Mouse (Mus musculus) intestine, embryonic 15.5 days (tissue): ENCODE results near the gene Ddx39b. TPM values are rescaled to one million over a fixed set of nuclear protein-coding genes. Genes with fewer than 3 reads are reported as not detected.

Experiments used
- ATAC-seq: fragments of 200-750 bp; cut with Nextera tagmentation; 2 replicates; pipeline ENCODE4 v1.8.0; 2017; ENCODE audit warnings: moderate TSS enrichment, moderate library complexity
- H3K27ac ChIP-seq: fragments of 300-500 bp; sonication (generic); 2 replicates; pipeline ENCODE4 v1.5.1; 2015; ENCODE audit warnings: mild to moderate bottlenecking, inconsistent platforms
- H3K27me3 ChIP-seq: fragments of 300-500 bp; sonication (generic); replicated peaks from 2 replicates; pipeline ENCODE4 v1.6.1; 2015; ENCODE audit warnings: inconsistent platforms
- H3K36me3 ChIP-seq: fragments of 300-500 bp; sonication (generic); 2 replicates; pipeline ENCODE4 v1.6.1; 2015; ENCODE audit warnings: inconsistent platforms
- H3K4me1 ChIP-seq: fragments of 300-500 bp; sonication (generic); replicated peaks from 2 replicates; pipeline ENCODE4 v1.6.1; 2015; ENCODE audit warnings: inconsistent platforms
- H3K4me2 ChIP-seq: fragments of 300-500 bp; sonication (generic); replicated peaks from 2 replicates; pipeline ENCODE4 v1.6.1; 2015; ENCODE audit warnings: mild to moderate bottlenecking, inconsistent platforms
- H3K4me3 ChIP-seq: fragments of 300-500 bp; sonication (generic); replicated peaks from 2 replicates; pipeline ENCODE4 v1.5.1; 2015; ENCODE audit warnings: inconsistent platforms
- H3K9ac ChIP-seq: fragments of 300-500 bp; sonication (generic); 2 replicates; pipeline ENCODE4 v1.6.1; 2015; ENCODE audit warnings: inconsistent platforms
- H3K9me3 ChIP-seq: fragments of 300-500 bp; sonication (generic); 2 replicates; pipeline ENCODE4 v1.6.1; 2016; ENCODE audit warnings: inconsistent platforms
- WGBS: fragments of 180-500 bp; shearing (Covaris S2); methylation state at CpG from one replicate; pipeline ENCODE4 v1.1.7; 2015; 5-methylcytosine and 5-hydroxymethylcytosine counted together
- polyA plus RNA-seq: library from polyadenylated mRNA; unstranded; fragments of >200 nt; fragmentation: Nextera tagmentation; extraction: Ambion mirVana; gene quantifications from 2 replicates; pipeline ENCODE4 v1.2.1, GENCODE M21; 2015

The Ddx39b gene
- polyA plus RNA-seq, 1 experiment from 2014 or later = 382 TPM

GRCm38 (mm10) chr17:35236996-35237395 is 4.5 kb upstream of the Ddx39b start:
- no peak for ATAC-seq
- Histone ChIP-seq H3K4me1 (peaks cover 31% of the 10 kb centered on the region), H3K27me3 (no peaks in the 10 kb centered on the region), H3K4me3 (no peak overlapping the region), H3K9me3 (no peaks in the 10 kb centered on the region), H3K9ac (no peak overlapping the region), H3K27ac (no peak overlapping the region), H3K4me2 (no peak overlapping the region; the same call in 1 of the 2 replicates), H3K36me3 (no peaks in the 10 kb centered on the region)
- 77% methylated on average over 9 of the region's 9 CpGs for WGBS

DNA sequence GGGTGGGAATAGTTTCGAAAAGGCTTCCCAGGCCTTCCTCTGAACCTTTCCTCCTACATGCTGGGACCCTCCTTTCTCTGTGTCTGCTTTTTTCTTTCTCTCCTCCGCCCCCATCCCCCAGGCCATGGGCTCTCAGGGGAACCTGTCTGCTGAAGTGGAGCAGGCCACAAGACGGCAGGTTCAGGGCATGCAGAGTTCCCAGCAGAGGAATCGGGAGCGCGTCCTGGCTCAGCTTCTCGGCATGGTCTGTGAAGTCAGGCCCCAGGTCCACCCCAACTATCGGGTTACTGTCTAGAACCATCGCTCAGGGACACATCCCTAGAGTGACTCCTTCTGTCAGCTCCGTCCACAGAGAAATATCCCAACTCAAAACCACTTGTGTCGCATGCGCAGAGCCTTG is 4.0 kb upstream of the Ddx39b start:
- Histone ChIP-seq H3K4me1 (peaks cover 28% of the 10 kb centered on the region), H3K36me3 (no peaks in the 10 kb centered on the region), H3K27me3 (no peaks in the 10 kb centered on the region), H3K4me3 (no peak overlapping the region), H3K9ac (no peak overlapping the region), H3K4me2 (no peak overlapping the region), H3K9me3 (no peaks in the 10 kb centered on the region), H3K27ac (no peak overlapping the region)
- ATAC-seq = no peak
- WGBS = 94% methylated on average over 12 of the region's 12 CpGs

DNA sequence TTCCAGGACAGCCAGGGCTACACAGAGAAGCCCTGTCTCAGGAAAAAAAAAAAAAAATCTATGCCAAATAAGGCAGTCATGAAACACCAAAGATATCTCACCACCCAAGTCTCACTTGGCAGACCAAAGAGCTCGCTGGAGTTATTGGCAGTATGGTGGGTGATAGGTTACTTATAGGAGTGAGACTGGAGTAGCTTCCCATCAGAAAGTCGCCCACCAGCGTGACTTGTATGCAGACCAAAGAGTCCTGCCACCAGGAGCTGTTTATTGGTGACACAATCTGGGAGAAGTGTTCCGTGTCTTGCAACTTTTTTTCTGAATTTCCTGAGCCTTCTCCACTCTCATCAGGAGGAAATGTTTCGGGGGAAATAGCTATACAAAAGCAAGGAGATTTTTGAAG is 1.8 kb upstream of the Ddx39b start:
- 83% methylated on average over 5 of the region's 5 CpGs for WGBS
- H3K9ac ChIP-seq = no peak overlapping the region
- no peaks in the 10 kb centered on the region for H3K27me3 ChIP-seq
- no peaks in the 10 kb centered on the region for H3K9me3 ChIP-seq
- H3K27ac ChIP-seq = 0 out of 2 replicates have a peak overlapping the region, but pooled peaks have one; percentile 96
- H3K36me3 ChIP-seq = peaks cover 12% of the 10 kb centered on the region
- H3K4me3 ChIP-seq = no peak overlapping the region
- H3K4me1 ChIP-seq = peaks cover 24% of the 10 kb centered on the region
- no peak overlapping the region for H3K4me2 ChIP-seq
- ATAC-seq = no peak

DNA sequence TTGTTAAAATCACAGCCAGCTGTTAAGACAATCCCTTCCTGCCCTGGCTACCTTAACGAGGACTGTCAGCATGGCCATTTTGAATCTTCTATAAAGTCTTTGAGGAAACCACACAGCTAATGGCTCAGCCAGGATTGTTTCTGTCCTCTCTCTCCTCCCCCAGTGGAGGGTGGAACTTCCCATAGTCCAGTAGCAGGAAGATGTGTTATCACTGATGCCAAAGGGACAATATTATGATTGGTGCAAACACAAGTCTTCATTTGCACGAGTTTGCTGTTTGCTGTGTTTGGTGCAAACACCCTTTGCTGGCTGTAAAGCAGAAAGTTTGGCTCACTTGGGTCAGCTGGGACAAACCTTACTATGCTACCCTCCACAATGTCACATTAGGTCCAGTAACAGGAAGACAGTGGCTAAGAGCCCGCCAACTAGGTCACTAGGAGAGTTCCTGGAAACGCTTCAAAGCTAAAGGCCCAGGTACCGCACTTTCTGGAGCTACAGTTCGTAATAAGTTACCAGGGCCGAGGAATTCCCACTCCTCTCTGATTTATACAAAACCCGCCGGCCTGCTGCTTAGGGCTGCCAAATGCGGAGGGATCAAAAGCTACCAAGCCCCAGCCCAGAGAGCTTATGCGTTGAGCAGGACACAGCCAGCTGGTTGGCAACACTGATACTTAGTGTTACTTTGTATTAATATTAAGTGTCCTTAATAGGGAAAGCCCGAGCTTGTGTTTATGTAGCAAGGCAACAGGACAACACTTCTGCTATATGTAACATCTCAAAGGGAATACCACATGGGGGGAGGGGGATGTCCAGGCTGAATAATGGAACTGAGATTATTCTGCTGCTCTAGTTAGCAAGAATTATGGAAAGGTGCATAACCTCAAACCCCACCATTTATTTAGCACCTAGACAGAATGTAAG is 902 bp upstream of the Ddx39b start:
- no peaks in the 10 kb centered on the region for H3K9me3 ChIP-seq
- peaks cover 21% of the 10 kb centered on the region for H3K36me3 ChIP-seq
- peak overlapping the region; percentile 88 for H3K4me2 ChIP-seq
- H3K27me3 ChIP-seq = no peaks in the 10 kb centered on the region
- WGBS = 26% methylated on average over 12 of the region's 12 CpGs
- peaks cover 33% of the 10 kb centered on the region for H3K4me1 ChIP-seq
- no peak for ATAC-seq
- H3K27ac ChIP-seq = peak overlapping the region; percentile 96
- H3K9ac ChIP-seq = peak overlapping the region; percentile 28; the same call in 1 of the 2 replicates
- peak overlapping the region; percentile 73 for H3K4me3 ChIP-seq

DNA sequence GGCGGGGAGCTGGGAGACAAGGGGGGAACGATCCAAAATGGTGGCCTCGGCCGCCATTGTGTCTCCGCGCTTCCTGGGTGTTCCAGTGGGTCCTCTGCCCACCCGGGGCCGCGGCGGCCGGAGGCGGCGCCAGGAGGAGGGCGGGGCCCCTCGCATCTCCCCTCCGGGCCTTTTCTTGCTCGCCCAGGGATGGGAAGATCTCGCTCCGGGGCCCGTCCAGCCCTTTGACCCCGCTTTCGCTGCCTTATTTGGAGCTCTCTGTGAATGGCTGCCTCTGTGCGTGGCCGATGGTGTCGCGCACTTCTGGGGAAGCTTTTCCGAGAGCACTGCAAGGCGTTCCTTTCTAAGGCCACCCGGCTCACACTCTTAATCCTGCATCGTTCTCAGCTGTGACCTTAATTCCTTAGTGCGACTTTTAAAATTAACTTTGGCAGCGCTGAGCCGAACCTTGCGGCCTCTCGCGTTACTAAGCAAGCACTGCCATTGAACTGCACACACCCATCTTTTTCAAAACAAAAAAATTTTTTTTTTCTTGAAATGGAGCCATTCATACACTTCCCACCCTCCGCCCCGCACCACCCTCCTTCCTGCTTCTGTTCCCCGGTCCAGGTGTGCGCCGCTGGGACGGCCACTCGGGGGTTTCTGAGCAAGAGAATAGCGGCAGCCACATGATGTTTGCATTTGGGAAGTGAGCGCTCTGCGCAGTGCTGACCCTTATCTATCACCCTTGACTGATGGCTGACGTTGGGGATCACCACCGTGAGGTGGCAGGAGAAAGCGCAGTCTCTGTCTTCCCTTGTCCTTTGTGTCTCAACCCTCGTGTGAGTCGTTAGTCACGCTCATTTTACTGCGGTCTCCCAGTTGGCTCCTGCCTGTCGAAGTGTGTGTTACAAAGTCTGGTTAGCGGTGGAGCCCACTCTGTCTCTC is 732 bp downstream of the Ddx39b start:
- H3K27me3 ChIP-seq = no peaks in the 10 kb centered on the region
- peaks cover 35% of the 10 kb centered on the region for H3K36me3 ChIP-seq
- peak overlapping the region; percentile 96 for H3K27ac ChIP-seq
- H3K9me3 ChIP-seq = no peaks in the 10 kb centered on the region
- under 1% methylated on average over 55 of the region's 55 CpGs for WGBS
- peak overlapping the region; percentile 98 for H3K9ac ChIP-seq
- H3K4me1 ChIP-seq = peaks cover 34% of the 10 kb centered on the region
- H3K4me3 ChIP-seq = peak overlapping the region; percentile 73
- H3K4me2 ChIP-seq = peak overlapping the region; percentile 88
- peak; percentile 59 for ATAC-seq

DNA sequence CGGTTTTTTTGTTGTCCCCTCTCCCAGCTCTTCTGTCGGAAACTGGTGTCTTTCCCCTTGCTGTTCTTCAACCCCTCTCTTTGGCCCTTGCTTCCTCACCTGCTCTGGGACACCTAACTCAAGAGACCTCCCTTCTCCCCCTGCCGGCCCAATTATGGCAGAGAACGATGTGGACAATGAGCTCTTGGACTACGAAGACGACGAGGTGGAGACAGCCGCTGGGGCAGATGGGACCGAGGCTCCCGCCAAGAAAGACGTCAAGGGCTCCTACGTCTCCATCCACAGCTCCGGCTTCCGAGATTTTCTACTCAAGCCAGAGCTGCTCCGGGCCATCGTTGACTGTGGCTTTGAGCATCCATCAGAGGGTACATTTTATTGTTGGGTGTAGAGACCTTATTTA is 1.5 kb downstream of the Ddx39b start:
- peaks cover 36% of the 10 kb centered on the region for H3K4me1 ChIP-seq
- H3K9ac ChIP-seq = peak overlapping the region; percentile 98
- no peaks in the 10 kb centered on the region for H3K27me3 ChIP-seq
- peak overlapping the region; percentile 88 for H3K4me2 ChIP-seq
- ATAC-seq = no peak
- H3K27ac ChIP-seq = peak overlapping the region; percentile 96; the same call in 1 of the 2 replicates
- H3K9me3 ChIP-seq = no peaks in the 10 kb centered on the region
- H3K4me3 ChIP-seq = peak overlapping the region; percentile 73
- WGBS = 2% methylated on average over 16 of the region's 16 CpGs
- H3K36me3 ChIP-seq = peaks cover 42% of the 10 kb centered on the region

DNA sequence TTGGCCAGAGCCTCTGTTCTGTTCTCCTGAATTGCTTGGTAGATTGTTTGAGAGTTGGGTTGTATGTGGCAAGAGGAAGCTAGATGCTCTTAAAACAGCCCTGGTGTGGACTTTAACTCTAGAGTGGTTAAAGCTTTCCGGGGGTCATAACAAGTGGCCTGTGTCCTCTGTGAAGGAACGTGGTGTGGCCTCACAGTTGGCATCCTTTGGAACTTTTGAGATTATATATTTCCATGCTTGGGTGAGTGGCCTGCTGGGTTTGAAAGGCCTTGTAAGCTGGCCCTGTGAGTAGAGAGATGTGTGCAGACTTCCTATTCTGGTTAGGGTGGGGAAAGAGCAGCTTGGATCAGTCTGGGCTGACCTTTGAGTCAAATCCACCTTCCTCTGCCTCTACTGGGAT is 3.5 kb downstream of the Ddx39b start:
- H3K9me3 ChIP-seq = no peaks in the 10 kb centered on the region
- no peaks in the 10 kb centered on the region for H3K27me3 ChIP-seq
- H3K4me1 ChIP-seq = peaks cover 39% of the 10 kb centered on the region
- WGBS = 53% methylated on average over 2 of the region's 2 CpGs
- 0 out of 2 replicates have a peak overlapping the region, but pooled peaks have one; percentile 5 for H3K27ac ChIP-seq
- peak overlapping the region; percentile 88 for H3K4me2 ChIP-seq
- ATAC-seq = no peak
- peaks cover 59% of the 10 kb centered on the region for H3K36me3 ChIP-seq
- peak overlapping the region; percentile 21; the same call in 1 of the 2 replicates for H3K9ac ChIP-seq
- peak overlapping the region; percentile 73; the same call in 1 of the 2 replicates for H3K4me3 ChIP-seq

DNA sequence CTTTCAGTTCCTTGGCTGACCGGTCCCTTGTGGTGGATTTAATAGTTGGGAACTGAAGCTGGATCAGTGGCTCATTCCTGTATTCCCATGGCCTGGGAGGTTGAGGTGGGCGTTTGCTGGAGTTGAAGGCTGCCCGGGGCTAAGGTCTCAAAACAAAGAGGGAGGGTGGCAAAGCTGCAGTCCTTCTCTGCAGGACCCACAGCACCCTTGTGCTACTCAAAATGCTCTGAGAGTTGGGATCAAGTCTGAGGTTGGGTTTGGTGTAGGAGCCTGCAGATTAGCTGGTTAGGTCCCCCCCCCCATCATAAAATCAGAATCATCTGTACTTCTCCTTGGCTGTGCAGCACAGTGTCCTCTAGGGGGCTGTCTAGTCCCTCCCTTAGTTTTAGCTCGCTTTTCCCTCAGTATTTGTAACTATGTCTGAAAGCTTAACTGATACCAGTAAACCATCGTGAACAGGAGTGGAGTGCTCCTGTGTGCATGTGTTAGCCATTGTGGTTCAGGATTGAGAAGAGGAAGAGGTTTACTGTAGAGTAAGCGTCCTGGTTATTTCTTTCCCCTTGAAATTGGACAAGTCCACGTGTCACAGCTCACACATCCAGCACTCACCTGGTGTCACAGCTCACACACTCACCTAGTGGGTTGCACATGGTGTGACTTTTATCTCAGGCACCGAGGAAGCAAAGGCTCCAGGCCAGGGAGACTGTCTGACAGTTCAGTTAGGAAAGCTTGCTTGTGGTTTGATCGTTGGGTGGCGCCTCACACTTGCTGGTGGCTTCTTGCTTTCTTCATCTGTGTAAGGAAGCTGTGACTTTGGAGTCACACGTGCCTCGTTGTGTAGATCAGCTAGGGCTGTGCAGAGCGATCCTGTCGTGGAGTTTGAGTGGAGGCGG is 4.4 kb downstream of the Ddx39b start:
- 79% methylated on average over 15 of the region's 15 CpGs for WGBS
- Histone ChIP-seq H3K27ac (no peak overlapping the region), H3K4me3 (no peak overlapping the region), H3K9ac (no peak overlapping the region), H3K4me2 (peak overlapping the region; percentile 88; the same call in 1 of the 2 replicates), H3K27me3 (no peaks in the 10 kb centered on the region), H3K4me1 (peaks cover 32% of the 10 kb centered on the region), H3K9me3 (no peaks in the 10 kb centered on the region), H3K36me3 (peaks cover 69% of the 10 kb centered on the region)
- ATAC-seq = no peak

- 76% methylated on average over 7 of the region's 7 CpGs for WGBS
- no peak overlapping the region for H3K27ac ChIP-seq
Measured at GRCm38 (mm10) chr17:35247144-35247543, 5.6 kb downstream of the Ddx39b start.

DNA sequence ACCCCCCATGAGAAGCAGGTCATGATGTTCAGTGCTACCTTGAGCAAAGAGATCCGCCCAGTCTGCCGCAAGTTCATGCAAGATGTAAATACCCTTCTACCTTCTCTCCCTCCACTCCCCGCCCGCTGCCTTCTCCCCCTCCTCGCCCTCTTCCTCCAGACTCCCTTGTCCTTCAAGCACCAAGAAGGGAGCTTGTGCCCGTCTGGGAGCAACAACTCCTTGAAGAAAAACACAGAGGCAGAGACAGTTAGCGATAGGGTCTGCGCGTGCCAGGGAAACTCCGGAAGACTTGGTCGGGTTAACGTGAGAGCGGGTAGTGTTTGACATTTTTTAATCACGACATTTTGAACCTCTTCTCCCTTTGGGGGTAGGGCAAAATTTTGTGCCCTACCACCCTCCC is 7.4 kb downstream of the Ddx39b start:
- Histone ChIP-seq H3K27ac (no peak overlapping the region), H3K9me3 (no peaks in the 10 kb centered on the region), H3K4me1 (peaks cover 26% of the 10 kb centered on the region), H3K27me3 (no peaks in the 10 kb centered on the region), H3K9ac (no peak overlapping the region), H3K4me3 (no peak overlapping the region), H3K36me3 (peaks cover 89% of the 10 kb centered on the region), H3K4me2 (no peak overlapping the region)
- no peak for ATAC-seq
- 85% methylated on average over 14 of the region's 14 CpGs for WGBS

More at GRCm38 (mm10) chr17:35247144-35247543, 5.6 kb downstream of the Ddx39b start:
- Histone ChIP-seq H3K36me3 (peaks cover 78% of the 10 kb centered on the region), H3K4me2 (no peak overlapping the region), H3K4me3 (no peak overlapping the region), H3K9me3 (no peaks in the 10 kb centered on the region), H3K4me1 (peaks cover 32% of the 10 kb centered on the region), H3K27me3 (no peaks in the 10 kb centered on the region), H3K9ac (no peak overlapping the region)
- no peak for ATAC-seq

DNA sequence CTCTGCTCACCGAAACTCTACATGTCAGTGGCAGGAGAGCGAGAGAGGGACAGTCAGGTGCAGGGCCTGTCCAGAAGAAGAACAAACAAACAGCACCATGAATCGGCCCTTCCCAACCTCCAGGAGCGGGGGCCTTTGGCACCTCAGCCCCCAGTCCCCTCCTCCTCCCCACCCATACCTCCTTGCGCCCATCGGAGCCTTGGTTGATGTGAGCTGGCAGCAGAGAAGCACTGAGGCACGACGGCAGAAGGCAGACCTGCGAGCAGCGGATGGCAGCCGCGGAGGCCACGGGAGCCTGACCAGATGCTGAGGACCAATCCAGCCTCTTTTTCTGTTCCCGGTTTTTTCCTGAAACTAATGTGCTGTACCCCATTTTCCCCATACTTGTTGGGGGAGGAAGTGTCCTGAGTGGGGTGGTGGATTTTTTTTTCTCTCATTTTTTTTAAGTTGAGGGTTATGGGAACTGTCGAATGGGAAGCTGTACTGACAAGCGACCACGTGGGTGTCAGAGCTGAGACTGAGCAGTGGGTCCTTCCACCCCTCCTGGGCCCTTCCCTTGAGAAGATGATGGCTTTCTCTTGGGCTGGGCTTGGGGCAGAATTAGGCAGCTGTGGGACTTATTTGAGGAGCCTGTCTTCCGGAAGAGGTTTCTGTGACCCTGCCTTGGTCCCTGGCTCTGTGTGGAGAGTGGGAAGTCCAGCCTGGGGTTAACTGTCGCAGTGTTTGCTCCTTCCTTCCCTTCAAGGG is 8.1 kb downstream of the Ddx39b start:
- 88% methylated on average over 19 of the region's 19 CpGs for WGBS
- no peak overlapping the region for H3K4me3 ChIP-seq
- no peak overlapping the region for H3K9ac ChIP-seq
- H3K36me3 ChIP-seq = peaks cover 88% of the 10 kb centered on the region
- ATAC-seq = no peak
- no peak overlapping the region for H3K27ac ChIP-seq
- no peaks in the 10 kb centered on the region for H3K9me3 ChIP-seq
- H3K4me2 ChIP-seq = no peak overlapping the region
- peaks cover 20% of the 10 kb centered on the region for H3K4me1 ChIP-seq
- no peaks in the 10 kb centered on the region for H3K27me3 ChIP-seq
